Mouse (Mus musculus) thymus, adult 2 months (tissue): Measurements from ENCODE around the gene Efcc1.

ENCODE experiments used
- CTCF ChIP-seq: fragments of 200-500 bp; IDR thresholded peaks from 2 replicates; pipeline ENCODE4 v1.5.1; 2012; ENCODE audit warnings: mild to moderate bottlenecking, control low read depth, low read length, moderate library complexity, borderline replicate concordance; ENCODE audit not compliant: control insufficient read depth, poor library complexity, insufficient read depth; ENCODE audit errors: extremely low read depth
- POLR2A ChIP-seq: fragments of 200-500 bp; IDR thresholded peaks from 2 replicates; pipeline ENCODE4 v1.6.1; 2012; ENCODE audit warnings: mild to moderate bottlenecking, low read length, control low read depth, moderate library complexity; ENCODE audit not compliant: control insufficient read depth, poor library complexity, insufficient read depth; ENCODE audit errors: extremely low read depth

GRCm38 (mm10) chr6:87784033-87784432 is 53.4 kb downstream of the Efcc1 start:
- TF ChIP-seq POLR2A = no peak
- no peak for TF ChIP-seq CTCF
